Mouse (Mus musculus): ENCODE measurements around the gene Rpp25l.
"Not testable (repeated sequence)": the region's sequence is repeated elsewhere in the genome, so short reads cannot be mapped to it uniquely, and the experiment has no call there.

Rpp25l gene

GRCm38 (mm10) chr4:41737602-41738255 lies 24.4 kb upstream of the Rpp25l start:
- no peak for DNase-seq (ENCODE audit: low spot score)

GRCm38 (mm10) chr4:41731052-41731765 lies 17.9 kb upstream of the Rpp25l start, which contains the start of gene Arid3c:
Gene Arid3c (minus strand): TSS chr4:41731142.
- no peak for DNase-seq (ENCODE audit: low spot score)

- DNase-seq (ENCODE audit: low spot score) = no peak
These were observed 13.7 kb upstream of the Rpp25l start for GRCm38 (mm10) chr4:41726826-41727621.

GRCm38 (mm10) chr4:41722918-41723351 lies 9.6 kb upstream of the Rpp25l start, which contains the start of gene Dctn3:
Gene Dctn3 (minus strand): TSS chr4:41723170.
- peak; percentile 60 for DNase-seq (ENCODE audit: low spot score)

- DNase-seq (ENCODE audit: low spot score) = no peak
These were observed 3.5 kb upstream of the Rpp25l start for GRCm38 (mm10) chr4:41716834-41717233.

- no peak for DNase-seq (ENCODE audit: low spot score)
These were observed 2.3 kb upstream of the Rpp25l start for GRCm38 (mm10) chr4:41715596-41715995.

GRCm38 (mm10) chr4:41715082-41715481 lies 1.7 kb upstream of the Rpp25l start:
- DNase-seq (ENCODE audit: low spot score) = no peak

- no peak for DNase-seq (ENCODE audit: low spot score)
These were observed 942 bp upstream of the Rpp25l start for GRCm38 (mm10) chr4:41714276-41714675.

GRCm38 (mm10) chr4:41712421-41713196 lies 725 bp downstream of the Rpp25l start:
- no peak for DNase-seq (ENCODE audit: low spot score)

GRCm38 (mm10) chr4:41711705-41712375 lies 1.5 kb downstream of the Rpp25l start:
- no peak for DNase-seq (ENCODE audit: low spot score)

GRCm38 (mm10) chr4:41710229-41710628 lies 3.1 kb downstream of the Rpp25l start:
- DNase-seq (ENCODE audit: low spot score) = no peak

GRCm38 (mm10) chr4:41708192-41708745 lies 5.1 kb downstream of the Rpp25l start:
- DNase-seq (ENCODE audit: low spot score) = no peak

- no peak for DNase-seq (ENCODE audit: low spot score)
These were observed 6.3 kb downstream of the Rpp25l start for GRCm38 (mm10) chr4:41707011-41707535.

GRCm38 (mm10) chr4:41705922-41706754 lies 7.2 kb downstream of the Rpp25l start:
- no peak for DNase-seq (ENCODE audit: low spot score)

GRCm38 (mm10) chr4:41704651-41705050 lies 8.7 kb downstream of the Rpp25l start:
- DNase-seq (ENCODE audit: low spot score) = no peak

- not testable (repeated sequence) for DNase-seq (ENCODE audit: low spot score)
These were observed 11.1 kb downstream of the Rpp25l start for GRCm38 (mm10) chr4:41702226-41702625.

- DNase-seq (ENCODE audit: low spot score) = not testable (repeated sequence)
These were observed 13.1 kb downstream of the Rpp25l start for GRCm38 (mm10) chr4:41700224-41700623.

- not testable (repeated sequence) for DNase-seq (ENCODE audit: low spot score)
These were observed 13.6 kb downstream of the Rpp25l start, which contains the start of gene Il11ra1 for GRCm38 (mm10) chr4:41699783-41700182. Gene Il11ra1 (plus strand): TSS chr4:41699989.

GRCm38 (mm10) chr4:41698421-41699016 lies 14.8 kb downstream of the Rpp25l start:
- DNase-seq (ENCODE audit: low spot score) = not testable (repeated sequence)

Data from ovary, postnatal 10 days (tissue).